Mouse (Mus musculus) lung, adult 2 months (tissue): ENCODE data around the gene Ppp1r26.

ENCODE experiments used
- CTCF ChIP-seq: fragments of 200-500 bp; IDR thresholded peaks from 2 replicates; pipeline ENCODE4 v1.5.1; 2011; ENCODE audit warnings: mild to moderate bottlenecking, low read length, control low read depth; ENCODE audit not compliant: insufficient read depth
- POLR2A ChIP-seq: fragments of 200-500 bp; IDR thresholded peaks from 2 replicates; pipeline ENCODE4 v1.6.1; 2011; ENCODE audit warnings: low read depth, mild to moderate bottlenecking, control low read depth, low read length, borderline replicate concordance; ENCODE audit errors: extremely low read depth

DNA sequence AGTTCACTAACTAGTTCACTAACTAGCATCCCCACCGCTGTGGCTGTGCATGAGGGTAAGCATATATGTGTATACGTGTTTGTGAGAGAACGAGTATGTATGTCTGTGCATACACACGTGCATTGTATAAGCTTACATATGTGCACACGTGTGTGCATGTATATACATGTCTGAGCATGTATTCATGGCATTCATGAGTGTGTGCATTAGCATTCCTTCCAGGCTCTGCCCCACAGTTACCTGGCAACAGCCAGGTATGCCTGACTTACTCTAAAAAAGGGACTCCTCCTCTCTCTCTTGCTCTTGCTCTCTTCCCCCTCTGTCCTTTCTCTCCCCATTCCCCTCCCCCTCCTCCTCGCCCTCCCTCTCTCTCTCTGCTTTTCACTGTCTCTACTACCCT lies 19.4 kb upstream of the Ppp1r26 start:
- no peak for TF ChIP-seq CTCF
- TF ChIP-seq POLR2A, result no peak
